Mouse (Mus musculus): ENCODE measurements around the gene Arl5a. TPM values are rescaled to one million over a fixed set of nuclear protein-coding genes. Genes with fewer than 3 reads are reported as not detected.

The Arl5a gene
- polyA plus RNA-seq, 1 experiment from 2014 or later = 15.5 TPM

DNA sequence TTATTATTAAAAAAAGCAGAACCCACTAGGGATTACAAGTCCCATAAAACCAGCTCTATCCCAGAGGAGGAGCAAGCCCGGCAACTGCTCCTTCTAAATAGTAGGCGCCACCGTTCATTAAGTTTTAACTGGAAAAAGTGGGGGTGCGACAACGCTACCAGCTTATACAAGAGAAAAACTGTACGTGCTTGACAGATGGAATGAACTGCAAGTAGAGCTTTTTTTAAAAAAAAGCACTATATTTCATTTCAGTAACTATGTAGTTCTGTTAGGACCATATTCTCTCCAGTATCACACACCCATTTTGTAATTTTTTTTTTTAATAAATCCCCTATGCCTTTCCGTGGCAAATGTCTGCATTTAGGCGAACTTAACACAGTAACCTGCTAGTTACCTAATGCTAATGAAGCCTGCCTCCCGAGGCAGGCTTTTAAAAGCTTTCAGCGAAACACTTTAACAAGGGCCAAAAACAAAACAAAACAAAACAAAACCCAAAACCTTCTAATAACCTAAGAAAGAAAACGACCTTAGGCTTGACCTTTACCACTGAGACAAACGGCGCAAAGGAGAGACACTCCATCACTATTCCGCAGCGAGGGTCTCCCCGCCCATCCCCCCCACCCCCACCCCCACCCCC, 972 bp downstream of the Arl5a start:
- peak; percentile 8 for DNase-seq (ENCODE audit: low spot score)

DNA sequence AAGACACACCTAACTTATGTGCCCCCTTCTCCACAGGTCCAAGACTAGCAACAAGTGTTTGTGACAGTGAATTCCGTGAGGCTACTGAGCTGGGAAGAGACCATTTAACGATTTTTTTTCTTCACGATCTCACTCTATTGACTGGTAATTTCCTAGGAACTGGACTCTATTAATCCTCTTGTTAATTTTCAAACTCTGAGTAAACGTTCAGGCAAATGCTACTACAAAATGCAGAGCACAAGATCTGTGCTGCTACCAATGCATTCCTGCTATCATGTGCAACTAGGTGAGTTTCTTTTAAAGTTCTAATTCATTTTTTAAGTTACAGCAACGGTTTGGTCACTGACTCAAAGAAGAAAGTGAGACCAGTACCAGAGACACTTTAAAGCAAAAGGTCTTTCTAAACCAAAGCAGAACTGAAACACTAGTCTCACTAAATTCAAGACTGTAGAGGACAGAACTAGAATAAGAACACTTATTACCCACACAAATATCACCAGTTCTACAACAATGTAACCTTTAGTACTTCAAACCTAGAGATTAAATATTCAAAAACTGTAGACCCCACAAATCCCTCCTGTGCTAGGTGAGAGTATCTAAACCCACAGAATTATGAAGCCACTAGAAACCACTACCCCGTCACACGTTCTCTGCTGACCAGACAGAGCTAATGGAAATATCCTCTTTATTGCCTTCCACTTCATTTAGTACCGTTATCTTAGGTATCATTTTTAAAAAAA, 1.7 kb downstream of the Arl5a start:
- DNase-seq (ENCODE audit: low spot score) = no peak

DNA sequence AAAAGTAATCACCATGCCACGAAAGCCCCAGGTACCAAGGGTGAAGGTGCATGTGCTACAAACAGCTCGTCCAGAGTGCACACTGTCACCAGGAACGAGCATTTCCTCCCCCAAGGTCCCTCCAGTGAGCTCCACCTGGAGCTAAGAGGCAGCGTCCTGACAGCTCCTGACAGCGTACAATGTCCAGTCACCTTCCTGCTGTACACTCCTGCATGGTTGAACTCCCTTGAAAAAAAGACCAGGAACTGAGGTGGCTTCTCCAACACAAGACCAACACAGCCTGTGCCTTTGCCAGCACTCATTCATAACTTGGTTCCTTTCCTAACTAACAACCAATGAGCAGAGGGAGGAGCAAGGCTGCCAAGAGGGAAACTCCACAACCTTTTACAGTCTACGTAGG, 3.5 kb downstream of the Arl5a start:
- peak; percentile 4 for DNase-seq (ENCODE audit: low spot score)

DNA sequence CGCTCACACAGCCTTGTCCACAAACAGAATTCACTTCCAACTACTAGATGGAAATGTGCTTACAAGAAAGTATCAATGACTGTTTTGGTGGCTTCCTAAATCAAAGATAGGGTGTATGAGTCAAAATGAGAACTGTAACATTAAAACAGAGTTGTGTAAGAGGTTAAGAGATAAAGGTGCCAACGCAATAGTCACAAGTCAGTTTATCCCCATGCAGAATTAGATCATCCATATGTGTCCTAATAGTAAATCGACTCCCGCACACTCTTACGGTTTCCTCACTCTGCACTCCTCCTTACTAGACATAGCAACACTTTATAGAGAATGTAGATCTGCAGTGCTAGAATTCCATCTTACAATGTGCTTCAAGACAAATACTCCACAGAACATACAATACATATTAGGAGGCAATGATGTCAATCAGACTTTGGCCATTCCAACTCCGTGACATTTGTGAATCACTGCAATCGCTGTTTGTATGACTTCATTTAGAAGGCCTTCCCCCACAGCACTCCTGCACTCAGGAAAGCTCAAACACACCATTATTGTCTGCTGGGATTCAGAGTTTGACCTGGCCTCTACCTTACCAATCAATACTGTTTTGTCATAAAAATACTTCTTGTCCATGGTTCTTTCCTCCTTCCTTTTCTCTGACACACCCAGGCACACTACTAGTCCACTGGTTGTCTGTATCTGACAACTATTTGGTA, 4.5 kb downstream of the Arl5a start:
- DNase-seq (ENCODE audit: low spot score) = no peak

DNA sequence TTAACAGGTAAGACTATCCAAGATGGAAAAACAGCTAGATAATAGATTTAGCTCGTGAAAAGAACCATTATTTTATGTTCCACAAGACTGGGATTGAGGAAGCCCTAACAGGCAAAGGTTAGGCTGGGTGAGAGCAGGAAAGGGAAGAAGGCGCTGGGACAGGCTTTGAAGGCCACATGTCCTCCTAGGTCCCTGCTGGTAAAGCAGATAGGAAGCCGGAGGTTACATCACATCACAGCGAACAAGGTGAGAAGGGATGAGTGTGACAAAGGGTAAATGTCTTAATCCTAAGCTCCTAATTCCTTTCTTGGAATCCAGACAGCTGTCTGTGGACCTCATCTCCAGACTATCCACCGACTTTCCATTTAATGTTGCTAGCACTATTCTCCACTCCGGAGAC, 5.4 kb downstream of the Arl5a start:
- no peak for DNase-seq (ENCODE audit: low spot score)

DNA sequence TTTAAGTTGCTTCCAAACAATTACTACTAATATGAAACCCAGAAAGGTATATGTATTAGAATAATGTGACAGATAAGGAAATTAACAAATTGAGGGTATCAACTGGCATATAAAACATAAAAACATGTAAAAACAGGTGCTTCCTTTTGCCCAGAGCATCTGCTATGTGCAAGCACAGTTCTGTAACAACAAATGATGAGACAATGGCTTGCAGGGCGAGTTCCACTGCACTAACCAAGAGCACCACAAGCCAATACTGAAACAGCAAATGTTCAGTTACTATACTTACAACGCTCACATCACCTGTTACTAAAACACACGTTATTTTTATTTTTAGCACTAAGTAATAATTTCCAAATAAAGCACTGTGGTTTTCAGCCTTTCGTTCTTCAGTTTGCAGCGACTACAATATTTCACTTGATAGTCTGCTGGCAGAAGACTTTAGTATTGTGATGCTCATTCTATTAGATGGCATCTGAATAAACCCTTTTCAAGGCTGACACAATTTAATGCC, 12.1 kb downstream of the Arl5a start:
- DNase-seq (ENCODE audit: low spot score) = no peak

DNA sequence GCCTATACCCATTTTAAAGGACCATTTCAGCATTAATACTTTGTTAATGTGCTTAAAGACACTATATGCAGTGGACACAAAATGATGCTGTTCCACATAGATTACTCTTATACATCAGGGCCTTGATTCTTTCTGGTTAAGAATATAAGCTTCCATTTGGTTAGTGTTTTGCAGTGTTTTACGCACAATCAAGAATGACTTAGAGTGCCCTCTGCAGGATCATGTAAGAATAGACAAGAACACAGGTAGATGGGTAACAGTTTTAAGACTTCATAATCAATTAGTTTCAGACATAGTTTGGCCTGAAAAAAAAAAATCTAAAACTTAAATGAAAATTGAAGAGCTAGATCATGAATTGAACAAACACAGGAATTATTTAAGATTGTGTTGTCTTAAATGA, 18.2 kb downstream of the Arl5a start:
- DNase-seq (ENCODE audit: low spot score) = peak; percentile 49

DNA sequence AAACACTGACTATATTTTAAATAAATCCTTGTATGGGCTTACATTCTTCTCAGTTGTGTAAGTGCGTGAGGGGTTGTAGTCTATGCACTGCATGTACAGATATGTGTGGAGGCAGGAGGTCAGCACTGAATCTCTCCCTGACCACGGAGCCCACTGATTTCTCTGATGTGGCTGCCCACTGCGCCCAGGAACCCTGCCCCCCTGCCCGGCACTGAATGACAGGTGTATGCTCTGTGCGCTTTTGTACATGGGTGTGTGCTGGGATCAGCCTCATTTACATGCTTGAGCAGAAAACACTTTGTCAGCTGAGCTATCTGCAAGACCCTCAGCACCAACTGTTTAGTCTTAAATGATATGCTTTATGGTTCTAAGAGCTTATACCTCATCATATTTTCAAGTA, 19.5 kb downstream of the Arl5a start:
- no peak for DNase-seq (ENCODE audit: low spot score)

DNA sequence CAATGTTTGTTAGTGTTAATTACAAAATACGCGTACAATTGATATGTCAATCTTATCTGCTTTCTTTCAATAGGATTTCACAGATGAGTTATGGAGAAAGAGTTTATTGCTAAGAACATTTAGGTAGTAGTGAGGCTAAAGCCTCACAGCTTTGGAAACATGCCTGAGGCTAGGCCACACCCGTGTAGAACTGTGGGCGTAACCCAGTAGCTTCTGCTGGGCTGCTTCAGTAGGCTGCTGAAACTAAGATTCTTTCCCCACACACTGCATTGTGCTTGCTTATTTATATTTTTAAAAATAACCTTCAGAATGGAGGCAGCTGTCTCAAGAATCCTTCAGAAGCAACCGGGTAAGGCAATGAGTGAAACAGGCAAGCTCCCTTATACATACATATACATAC, 30.2 kb downstream of the Arl5a start:
- DNase-seq (ENCODE audit: low spot score) = no peak

DNA sequence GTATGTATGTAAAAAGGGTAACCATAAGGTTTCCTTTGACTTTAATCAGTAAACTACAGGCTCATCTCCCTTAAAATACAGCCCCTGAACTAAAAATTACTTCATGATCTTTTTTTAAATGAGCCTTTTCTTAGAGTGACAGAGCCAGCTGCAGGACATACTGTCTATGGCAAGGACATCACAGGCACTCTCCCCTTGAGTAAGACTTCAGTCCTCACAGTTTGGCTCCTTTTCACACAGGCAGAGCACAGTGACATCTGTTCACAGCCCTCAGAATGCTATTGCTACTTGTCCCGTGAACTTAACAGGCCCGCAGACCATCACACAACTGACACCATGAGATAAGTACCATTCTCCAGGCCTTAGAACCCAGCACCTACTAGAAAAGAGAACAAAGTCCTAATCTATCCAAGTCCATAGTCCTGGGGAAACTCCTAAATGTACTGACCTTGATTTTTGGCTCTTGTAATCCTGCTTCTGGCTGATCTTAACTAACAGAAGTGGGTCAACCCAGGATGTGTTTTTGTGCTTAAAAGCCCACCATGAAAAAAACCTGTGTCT, 34.2 kb downstream of the Arl5a start:
- no peak for DNase-seq (ENCODE audit: low spot score)

DNA sequence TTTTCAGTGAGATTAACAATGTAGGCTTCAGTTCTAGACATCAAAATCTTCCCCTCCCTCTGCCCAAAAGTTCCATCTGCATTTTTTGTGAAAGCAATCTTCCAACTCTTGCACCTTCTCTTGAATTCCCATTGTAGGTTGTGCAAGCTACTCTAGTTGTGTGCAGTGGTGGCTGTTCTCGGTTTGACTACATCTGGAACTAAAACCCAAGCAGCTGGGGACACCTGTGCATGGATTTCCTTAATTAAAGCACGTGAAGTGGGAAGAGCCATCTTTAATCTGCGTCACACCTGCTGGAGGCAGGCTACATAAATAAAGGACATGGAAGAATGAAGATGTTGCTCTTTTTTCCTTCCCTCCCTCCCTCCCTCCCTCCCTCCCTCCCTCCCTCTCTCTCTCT, 34.7 kb downstream of the Arl5a start:
- no peak for DNase-seq (ENCODE audit: low spot score)

DNA sequence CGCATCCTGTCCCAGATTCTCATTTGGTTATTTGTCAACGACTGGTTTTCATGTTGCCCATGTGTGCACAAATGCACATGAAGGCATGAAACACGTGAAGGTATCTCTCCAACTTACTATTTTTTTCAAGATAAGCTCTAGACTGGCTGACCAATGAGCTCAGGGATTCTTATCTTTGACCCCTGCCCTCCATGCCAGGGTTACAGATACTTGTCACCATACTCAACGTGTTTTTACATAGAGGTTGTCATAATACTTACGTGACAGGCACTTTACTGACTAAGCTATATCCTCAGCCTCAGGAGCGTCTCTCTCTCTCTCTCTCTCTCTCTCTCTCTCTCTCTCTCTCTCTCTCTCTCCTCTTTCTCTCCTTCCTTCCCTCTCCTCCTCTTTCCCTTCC, 38.2 kb downstream of the Arl5a start:
- DNase-seq (ENCODE audit: low spot score) = no peak

DNA sequence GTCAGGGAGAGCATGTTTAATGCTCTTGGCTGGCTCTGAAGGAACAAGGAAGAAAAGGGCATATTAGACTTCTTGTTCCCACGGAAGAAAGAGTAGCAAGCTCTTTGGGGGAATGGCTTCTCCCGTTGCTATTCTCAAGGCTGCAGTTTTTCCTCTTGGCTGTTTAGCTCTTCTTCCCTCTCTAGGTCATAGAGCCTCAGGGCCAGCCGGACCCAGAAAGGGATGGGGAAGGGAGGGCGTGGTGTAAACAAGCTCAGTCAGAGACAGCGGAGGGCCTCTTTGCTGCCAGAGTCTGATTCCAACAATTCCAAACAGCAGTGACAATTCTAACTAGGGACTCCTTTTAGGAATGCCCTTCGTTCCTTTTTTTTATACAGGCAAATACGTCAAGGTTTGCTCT, 38.7 kb downstream of the Arl5a start:
- no peak for DNase-seq (ENCODE audit: low spot score)

DNA sequence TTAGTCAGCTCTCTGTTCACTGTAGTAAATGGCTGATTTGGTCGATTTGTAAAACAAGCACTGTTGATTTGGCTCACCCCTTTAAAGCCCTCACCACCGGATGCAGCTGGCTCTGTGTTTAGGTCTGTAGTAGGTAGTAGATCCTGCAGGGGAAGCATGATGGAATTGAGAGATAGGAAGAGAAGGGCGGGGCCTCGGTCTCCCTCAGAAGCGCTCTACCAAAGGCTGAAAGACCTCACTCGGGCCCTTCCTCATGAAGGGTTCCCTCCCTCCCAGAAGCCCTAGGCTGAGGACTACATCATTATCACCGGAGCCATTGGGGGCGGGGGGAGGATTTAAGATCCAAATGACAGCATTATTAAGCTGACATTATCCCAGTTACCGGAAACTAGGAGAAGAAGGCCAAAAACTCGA, 45.8 kb downstream of the Arl5a start:
- peak; percentile 87 for DNase-seq (ENCODE audit: low spot score)

DNA sequence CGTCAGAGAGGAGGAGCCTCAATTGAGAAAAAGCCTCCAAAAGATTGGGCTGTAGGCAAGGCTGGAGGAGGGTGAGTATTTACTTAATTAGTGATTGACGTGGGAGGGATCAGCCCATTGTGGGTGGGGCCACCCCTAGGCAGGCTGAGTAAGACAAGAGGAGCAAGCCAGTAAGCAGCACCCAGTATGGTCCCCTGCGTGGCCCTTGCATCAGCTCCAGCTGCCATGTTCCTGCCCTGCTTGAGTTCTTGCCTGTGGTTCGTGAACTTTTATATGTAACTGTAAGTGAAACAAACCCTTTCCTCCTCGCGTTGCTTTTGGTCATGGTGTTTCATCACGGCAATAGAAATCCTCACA, 46.3 kb downstream of the Arl5a start, which contains the start of gene Neb:
Gene Neb (minus strand): TSS at position 27 of the 357 bp plus-strand sequence.
- peak; percentile 63 for DNase-seq (ENCODE audit: low spot score)

DNA sequence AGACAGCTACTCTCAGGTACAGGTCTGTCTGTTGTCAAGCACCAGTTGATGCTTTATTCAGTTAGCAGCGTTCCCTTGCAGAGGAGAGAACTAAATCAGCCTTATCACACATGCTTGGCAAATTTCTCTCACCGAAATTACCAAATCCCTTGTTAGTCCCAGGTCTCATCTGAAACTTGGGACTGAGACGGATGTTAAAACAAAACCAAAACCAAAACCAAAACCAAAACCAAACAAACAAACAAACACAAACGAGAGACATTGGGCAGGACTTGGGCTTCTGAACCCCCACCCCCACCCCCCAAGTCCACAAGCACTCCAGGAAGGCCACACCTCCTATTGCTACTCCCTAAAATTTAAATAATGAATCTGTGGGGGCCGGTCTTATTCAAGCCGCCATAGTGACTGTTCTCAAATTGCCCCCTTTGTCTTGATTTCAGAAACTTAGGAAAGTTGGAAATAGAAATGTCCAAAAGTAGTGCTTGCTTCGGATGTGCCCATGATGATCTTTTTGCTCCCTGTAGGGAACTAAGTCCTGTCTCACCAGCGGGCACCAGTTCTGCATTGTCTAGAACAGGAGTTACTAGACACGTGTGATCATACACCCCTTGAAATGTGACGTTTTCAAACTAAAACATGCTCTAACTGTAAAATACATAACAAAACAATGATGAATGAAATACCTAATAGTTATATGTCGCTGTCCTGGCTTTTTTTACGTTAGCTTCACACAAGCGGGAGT, 46.8 kb downstream of the Arl5a start:
- no peak for DNase-seq (ENCODE audit: low spot score)

DNA sequence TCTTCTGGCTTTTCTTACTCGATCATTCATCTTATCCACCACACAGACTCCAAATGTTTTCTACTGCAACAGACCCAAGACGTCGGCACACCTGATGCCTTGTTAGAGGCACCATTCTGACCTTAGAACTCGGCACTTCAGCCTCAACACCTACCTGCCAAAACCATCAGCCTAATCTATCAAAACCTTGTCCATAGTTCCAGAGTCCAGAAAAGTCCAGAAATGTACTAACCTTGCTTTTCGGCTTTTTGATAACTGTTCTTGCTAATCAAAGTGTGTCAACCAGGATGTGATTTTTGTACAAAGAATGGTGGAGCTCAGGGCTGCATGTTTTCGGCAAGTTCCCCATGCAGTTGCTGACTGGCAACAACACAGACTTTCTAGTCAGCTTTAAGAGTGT, 50.0 kb downstream of the Arl5a start:
- DNase-seq (ENCODE audit: low spot score) = no peak

DNA sequence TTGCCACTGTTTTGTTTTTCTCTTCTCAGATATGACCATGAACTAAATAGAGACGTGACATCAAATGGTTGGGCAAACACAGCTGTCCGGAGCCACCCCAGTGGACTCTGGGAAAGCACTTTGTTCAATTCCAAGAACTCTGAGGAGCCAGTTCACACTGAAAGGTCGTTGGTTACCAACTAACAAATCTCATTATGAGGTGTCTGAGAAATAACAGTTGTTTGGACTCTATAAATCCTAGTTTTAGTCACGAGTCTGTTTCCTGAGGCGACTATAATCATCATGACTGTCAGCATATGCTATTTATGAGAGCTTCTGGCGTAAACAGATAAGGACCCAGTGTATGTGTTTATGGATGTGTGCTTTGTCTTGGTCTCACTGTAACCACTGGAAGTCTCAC, 52.2 kb downstream of the Arl5a start:
- no peak for DNase-seq (ENCODE audit: low spot score)

DNA sequence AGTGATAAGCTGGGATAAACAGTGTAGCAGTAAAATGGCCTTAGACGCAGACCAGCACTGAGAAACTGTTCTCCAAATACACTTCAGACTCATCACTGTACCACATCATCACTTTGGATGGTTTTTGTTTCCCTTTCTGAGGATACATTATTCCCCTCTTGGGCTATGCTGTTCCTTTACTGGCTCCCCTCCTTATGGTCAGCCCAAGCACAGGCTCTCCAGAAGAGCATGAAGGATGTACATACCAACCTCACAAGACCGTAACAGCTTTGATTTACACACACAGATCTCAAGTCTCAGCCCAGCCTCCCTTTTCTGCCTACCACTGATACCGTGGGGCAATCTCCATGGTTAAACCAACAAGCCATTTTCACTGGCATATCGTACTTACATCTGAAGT, 52.6 kb downstream of the Arl5a start:
- DNase-seq (ENCODE audit: low spot score) = no peak

DNA sequence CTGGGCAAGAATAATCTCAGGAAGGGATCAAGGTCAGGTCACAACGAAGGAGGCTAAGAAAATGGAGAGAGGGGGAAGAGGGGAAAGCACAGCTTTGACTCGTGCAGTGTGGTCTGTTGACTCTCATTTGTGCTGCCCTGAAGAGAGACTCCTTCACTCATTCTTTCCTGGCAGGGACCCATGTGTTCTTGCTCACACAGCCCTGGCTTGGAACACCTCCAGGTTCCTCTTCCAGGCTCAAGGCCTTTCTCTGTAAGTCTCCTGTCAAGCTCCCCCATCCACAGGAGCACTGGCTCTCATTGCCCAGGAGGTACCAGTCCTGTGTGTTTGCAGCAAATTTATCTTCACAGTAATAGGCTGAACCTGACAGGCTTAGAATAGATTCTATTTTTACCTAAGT, 53.6 kb downstream of the Arl5a start:
- DNase-seq (ENCODE audit: low spot score) = no peak

DNA sequence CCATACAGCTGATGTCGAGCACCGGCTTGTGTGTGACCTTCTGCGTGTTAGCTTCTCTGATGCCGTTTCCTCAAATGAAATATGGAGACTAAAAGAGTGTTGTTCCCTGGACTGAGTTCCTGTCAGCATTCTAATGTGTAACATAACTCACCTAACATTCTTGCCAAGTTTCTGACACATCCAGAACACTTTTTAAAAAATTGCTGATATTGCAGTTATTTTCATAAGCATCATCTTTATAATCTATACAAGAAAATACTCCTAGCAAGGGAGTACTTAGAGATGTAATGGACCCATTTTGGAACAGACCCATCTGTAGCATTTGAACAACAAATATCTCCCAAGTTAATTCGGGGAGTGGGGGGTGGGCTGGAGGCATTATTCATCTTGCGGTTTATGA, 55.1 kb downstream of the Arl5a start:
- DNase-seq (ENCODE audit: low spot score) = no peak

Measured in thymus, postnatal 0 days (tissue).